Mouse (Mus musculus): ENCODE results near the gene Lrp1. TPM values are rescaled to one million over a fixed set of nuclear protein-coding genes. Genes with fewer than 3 reads are reported as not detected.

Gene Lrp1
- polyA plus RNA-seq, 1 experiment from 2014 or later: 95.6 TPM

DNA sequence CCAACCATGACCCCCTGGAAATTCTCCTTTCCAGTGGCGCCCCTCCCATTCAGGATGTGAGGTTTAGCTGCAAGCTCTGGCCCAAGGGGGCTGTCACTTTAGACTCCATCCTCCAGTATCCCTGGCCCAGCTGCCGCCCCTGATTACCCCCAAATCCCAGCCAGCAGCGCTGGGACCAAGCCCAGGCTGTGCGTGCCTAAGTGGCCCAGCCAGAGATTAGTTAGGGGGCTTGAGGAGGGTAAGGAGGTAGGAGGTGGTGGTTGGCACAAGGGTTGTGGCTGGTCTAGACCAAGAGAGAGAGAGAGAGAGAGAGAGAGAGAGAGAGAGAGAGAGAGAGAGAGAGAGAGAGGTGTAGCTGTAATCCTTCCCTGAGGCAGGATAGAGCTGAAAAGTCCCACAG lies 89.4 kb downstream of the Lrp1 start:
- Histone ChIP-seq H3K27ac (ENCODE audit: low read length) (no peak overlapping the region), H3K4me3 (replicated peaks; ENCODE audit: low read length) (no peak overlapping the region), H3K9me3 (replicated peaks; ENCODE audit: control insufficient read depth, low read length) (no peaks in the 10 kb centered on the region), H3K27me3 (ENCODE audit: control insufficient read depth, insufficient read depth, low read length) (peaks cover 98% of the 10 kb centered on the region), H3K4me2 (ENCODE audit: low read depth, low read length) (no peak overlapping the region), H3K36me3 (ENCODE audit: control insufficient read depth, insufficient read depth, low read length) (no peaks in the 10 kb centered on the region), H3K9ac (ENCODE audit: low read length) (no peak overlapping the region), H3K4me1 (ENCODE audit: control insufficient read depth, insufficient read depth, low read length) (peaks cover 23% of the 10 kb centered on the region)
- ATAC-seq (ENCODE audit: insufficient read depth, low FRiP score): no peak
- WGBS: 3% methylated on average over 4 of the region's 4 CpGs

DNA sequence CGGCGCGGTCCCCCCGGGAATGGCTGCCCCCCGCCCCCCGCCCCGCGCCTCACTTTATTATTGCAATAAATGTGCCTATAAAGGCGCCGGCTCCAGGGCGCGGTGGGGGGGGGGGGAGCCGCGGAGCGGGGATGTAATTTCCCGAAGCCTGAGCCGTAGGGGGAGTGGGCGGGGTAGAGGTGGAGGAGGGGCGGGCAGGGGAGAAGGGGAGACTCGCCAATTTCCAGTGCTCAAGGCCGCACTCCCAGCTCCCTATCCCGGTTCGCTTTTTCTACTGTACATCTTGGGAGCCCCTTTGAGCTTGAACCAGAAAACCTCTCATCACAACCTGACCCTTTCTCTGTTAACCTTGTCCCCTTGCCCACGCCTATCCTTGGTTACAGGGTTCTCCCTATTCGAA lies 90.0 kb downstream of the Lrp1 start:
- WGBS: 2% methylated on average over 22 of the region's 25 CpGs
- H3K27ac ChIP-seq (ENCODE audit: low read length): no peak overlapping the region
- no peaks in the 10 kb centered on the region for H3K36me3 ChIP-seq (ENCODE audit: control insufficient read depth, insufficient read depth, low read length)
- no peak for ATAC-seq (ENCODE audit: insufficient read depth, low FRiP score)
- peaks cover 28% of the 10 kb centered on the region for H3K4me1 ChIP-seq (ENCODE audit: control insufficient read depth, insufficient read depth, low read length)
- no peak overlapping the region for H3K9ac ChIP-seq (ENCODE audit: low read length)
- H3K9me3 ChIP-seq (replicated peaks; ENCODE audit: control insufficient read depth, low read length): no peaks in the 10 kb centered on the region
- H3K4me3 ChIP-seq (replicated peaks; ENCODE audit: low read length): no peak overlapping the region; the same call in 1 of the 2 replicates
- peaks cover 98% of the 10 kb centered on the region for H3K27me3 ChIP-seq (ENCODE audit: control insufficient read depth, insufficient read depth, low read length)
- H3K4me2 ChIP-seq (ENCODE audit: low read depth, low read length): no peak overlapping the region

DNA sequence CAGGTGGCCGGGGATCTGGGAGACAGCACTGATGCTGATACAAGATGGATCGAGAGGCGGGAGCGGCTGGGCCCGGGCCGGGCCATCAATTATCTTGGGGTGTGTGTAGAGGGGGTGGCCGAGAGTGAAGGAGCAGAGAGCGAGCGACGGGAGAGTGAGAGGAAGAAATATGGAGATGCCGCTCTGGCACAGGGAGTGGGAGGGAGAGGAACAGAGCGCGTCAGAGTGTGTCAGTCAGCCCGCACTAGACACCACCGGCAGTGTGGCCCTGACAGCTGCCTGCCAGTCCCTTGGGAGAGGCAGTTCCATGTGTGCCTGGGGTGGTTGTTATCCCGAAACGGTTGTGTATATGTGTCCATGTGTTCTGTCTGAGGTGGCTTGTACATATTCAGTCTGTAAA lies 93.5 kb downstream of the Lrp1 start:
- H3K4me2 ChIP-seq (ENCODE audit: low read depth, low read length): no peak overlapping the region
- H3K27me3 ChIP-seq (ENCODE audit: control insufficient read depth, insufficient read depth, low read length): peaks cover 84% of the 10 kb centered on the region
- no peak overlapping the region for H3K27ac ChIP-seq (ENCODE audit: low read length)
- ATAC-seq (ENCODE audit: insufficient read depth, low FRiP score): no peak
- H3K9ac ChIP-seq (ENCODE audit: low read length): no peak overlapping the region
- H3K36me3 ChIP-seq (ENCODE audit: control insufficient read depth, insufficient read depth, low read length): no peaks in the 10 kb centered on the region
- no peaks in the 10 kb centered on the region for H3K9me3 ChIP-seq (replicated peaks; ENCODE audit: control insufficient read depth, low read length)
- H3K4me1 ChIP-seq (ENCODE audit: control insufficient read depth, insufficient read depth, low read length): peaks cover 16% of the 10 kb centered on the region
- WGBS: 11% methylated on average over 17 of the region's 17 CpGs
- H3K4me3 ChIP-seq (replicated peaks; ENCODE audit: low read length): no peak overlapping the region

DNA sequence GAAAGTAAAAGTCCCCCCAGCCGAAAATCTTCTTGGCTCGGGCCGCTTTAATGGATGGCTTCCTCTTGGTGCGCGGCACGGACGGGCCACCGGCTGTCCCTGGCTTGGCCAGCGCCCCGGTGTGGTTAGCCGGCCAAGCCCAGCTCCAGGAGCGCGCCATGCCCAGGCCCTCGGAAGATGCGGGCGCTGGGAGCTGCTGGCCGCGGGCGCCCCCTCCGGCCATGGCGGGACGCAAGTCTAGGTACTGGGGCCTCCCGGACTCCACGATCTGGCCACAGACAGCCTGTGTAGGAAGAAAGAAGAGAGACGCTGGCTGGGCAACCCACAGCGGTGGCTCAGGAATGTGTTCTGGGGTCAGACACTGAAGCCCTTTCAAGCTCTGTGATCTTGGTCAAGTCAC lies 94.3 kb downstream of the Lrp1 start:
- peak; percentile 30; the same call in 1 of the 2 replicates for ATAC-seq (ENCODE audit: insufficient read depth, low FRiP score)
- peaks cover 16% of the 10 kb centered on the region for H3K4me1 ChIP-seq (ENCODE audit: control insufficient read depth, insufficient read depth, low read length)
- H3K4me2 ChIP-seq (ENCODE audit: low read depth, low read length): peak overlapping the region; percentile 51
- no peaks in the 10 kb centered on the region for H3K9me3 ChIP-seq (replicated peaks; ENCODE audit: control insufficient read depth, low read length)
- H3K9ac ChIP-seq (ENCODE audit: low read length): peak overlapping the region; percentile 57
- H3K36me3 ChIP-seq (ENCODE audit: control insufficient read depth, insufficient read depth, low read length): no peaks in the 10 kb centered on the region
- H3K27ac ChIP-seq (ENCODE audit: low read length): no peak overlapping the region
- peaks cover 76% of the 10 kb centered on the region for H3K27me3 ChIP-seq (ENCODE audit: control insufficient read depth, insufficient read depth, low read length)
- peak overlapping the region; percentile 39 for H3K4me3 ChIP-seq (replicated peaks; ENCODE audit: low read length)
- WGBS: under 1% methylated on average over 26 of the region's 26 CpGs

DNA sequence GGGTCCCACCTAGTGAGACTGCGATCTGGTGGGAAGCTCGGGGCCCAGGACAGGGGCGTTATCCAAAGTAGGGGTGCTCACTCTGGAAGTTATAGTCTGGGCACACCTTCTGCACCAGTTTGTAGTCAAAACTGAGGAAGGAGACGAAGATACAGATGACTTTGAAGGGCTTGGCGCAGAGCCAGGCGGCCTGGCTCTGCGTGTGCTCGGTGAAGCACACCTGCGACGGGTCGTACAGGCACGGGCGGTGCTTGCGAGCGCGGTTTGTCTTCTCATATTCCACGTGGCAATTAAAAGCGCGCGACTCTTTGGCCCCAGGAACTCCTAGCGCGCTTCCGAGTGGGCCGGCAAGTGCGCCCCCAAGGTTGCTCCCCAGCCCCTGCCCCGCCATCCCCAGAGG lies 94.9 kb downstream of the Lrp1 start:
- ATAC-seq (ENCODE audit: insufficient read depth, low FRiP score): no peak
- Histone ChIP-seq H3K9ac (ENCODE audit: low read length) (peak overlapping the region; percentile 57), H3K4me1 (ENCODE audit: control insufficient read depth, insufficient read depth, low read length) (peaks cover 20% of the 10 kb centered on the region), H3K36me3 (ENCODE audit: control insufficient read depth, insufficient read depth, low read length) (no peaks in the 10 kb centered on the region), H3K4me3 (replicated peaks; ENCODE audit: low read length) (peak overlapping the region; percentile 39), H3K27me3 (ENCODE audit: control insufficient read depth, insufficient read depth, low read length) (peaks cover 70% of the 10 kb centered on the region), H3K9me3 (replicated peaks; ENCODE audit: control insufficient read depth, low read length) (no peaks in the 10 kb centered on the region), H3K4me2 (ENCODE audit: low read depth, low read length) (peak overlapping the region; percentile 51), H3K27ac (ENCODE audit: low read length) (no peak overlapping the region)
- WGBS: 3% methylated on average over 26 of the region's 26 CpGs

DNA sequence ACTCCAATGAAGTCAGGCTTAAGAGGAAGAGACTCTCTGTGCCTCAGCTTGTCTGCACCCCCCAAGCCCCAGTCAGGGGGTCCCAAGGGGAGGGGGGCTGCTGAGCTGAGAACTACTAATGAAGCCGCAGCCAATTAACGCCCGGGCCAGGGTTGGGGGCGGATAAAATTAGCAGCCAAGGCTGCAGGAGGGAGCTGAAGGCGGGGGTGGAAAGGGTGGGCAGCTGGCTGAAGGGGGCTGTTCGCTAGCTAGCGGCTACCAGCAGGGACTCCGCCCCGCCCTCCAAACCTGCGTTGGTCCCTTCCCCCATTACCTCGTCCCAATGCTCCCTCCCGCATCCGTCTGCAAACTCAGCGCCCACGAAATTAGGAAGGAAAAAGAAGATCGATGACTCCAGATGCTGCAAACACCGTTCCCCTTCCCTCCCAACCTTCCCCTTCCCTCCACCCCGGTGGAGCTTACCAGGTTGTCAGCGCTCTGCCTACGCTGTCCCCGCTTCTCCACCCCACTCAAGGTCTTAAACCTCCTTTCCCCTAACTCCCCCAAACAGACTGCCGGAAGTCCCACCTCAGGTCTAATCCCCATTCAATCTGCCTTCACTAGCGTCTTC lies 96.2 kb downstream of the Lrp1 start:
- ATAC-seq (ENCODE audit: insufficient read depth, low FRiP score): no peak

DNA sequence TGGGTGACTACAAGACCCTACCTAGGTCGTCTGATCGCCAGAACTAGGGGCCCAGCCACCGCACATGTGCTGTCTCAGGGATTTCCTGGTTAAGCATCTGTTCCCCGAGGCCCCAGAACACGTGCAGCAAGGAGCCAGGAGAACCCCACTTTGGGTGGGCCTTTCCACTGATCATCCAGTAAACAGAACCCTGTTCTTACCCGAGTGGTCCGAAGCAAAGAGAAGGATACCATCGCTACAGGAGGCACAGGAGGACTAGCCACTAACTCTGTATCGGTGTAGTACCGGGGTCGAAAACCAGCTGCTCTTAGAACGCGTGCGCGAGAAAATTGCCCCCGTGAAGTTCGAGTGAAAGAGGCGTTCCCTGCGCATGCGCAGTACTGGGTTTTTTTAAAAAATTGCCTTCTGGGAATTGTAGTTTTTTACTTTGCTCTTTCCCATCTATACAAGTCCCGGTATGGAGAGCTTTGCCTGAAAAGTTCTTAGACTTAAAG lies 98.8 kb downstream of the Lrp1 start, which contains the start of gene Shmt2:
Shmt2 (minus strand) TSS at position 357 of the 494 bp plus-strand sequence.
- peaks cover 34% of the 10 kb centered on the region for H3K4me1 ChIP-seq (ENCODE audit: control insufficient read depth, insufficient read depth, low read length)
- no peaks in the 10 kb centered on the region for H3K9me3 ChIP-seq (replicated peaks; ENCODE audit: control insufficient read depth, low read length)
- H3K27me3 ChIP-seq (ENCODE audit: control insufficient read depth, insufficient read depth, low read length): peaks cover 32% of the 10 kb centered on the region
- H3K9ac ChIP-seq (ENCODE audit: low read length): peak within 1 kb of the TSS; percentile 82
- H3K4me2 ChIP-seq (ENCODE audit: low read depth, low read length): peak within 1 kb of the TSS; percentile 86
- under 1% methylated on average over 21 of the region's 21 CpGs for WGBS
- peak; percentile 59; the same call in 1 of the 2 replicates for ATAC-seq (ENCODE audit: insufficient read depth, low FRiP score)
- peaks cover 24% of the 10 kb centered on the region for H3K36me3 ChIP-seq (ENCODE audit: control insufficient read depth, insufficient read depth, low read length)
- peak within 1 kb of the TSS; percentile 13; the same call in 1 of the 2 replicates for H3K27ac ChIP-seq (ENCODE audit: low read length)
- H3K4me3 ChIP-seq (replicated peaks; ENCODE audit: low read length): peak within 1 kb of the TSS; percentile 78

More for the DNA sequence above, 96.2 kb downstream of the Lrp1 start:
- Histone ChIP-seq H3K9ac (ENCODE audit: low read length) (no peak overlapping the region), H3K27me3 (ENCODE audit: control insufficient read depth, insufficient read depth, low read length) (peaks cover 57% of the 10 kb centered on the region), H3K36me3 (ENCODE audit: control insufficient read depth, insufficient read depth, low read length) (peaks cover 6% of the 10 kb centered on the region; the same call in 1 of the 2 replicates), H3K27ac (ENCODE audit: low read length) (no peak overlapping the region), H3K4me2 (ENCODE audit: low read depth, low read length) (no peak overlapping the region), H3K9me3 (replicated peaks; ENCODE audit: control insufficient read depth, low read length) (no peaks in the 10 kb centered on the region), H3K4me1 (ENCODE audit: control insufficient read depth, insufficient read depth, low read length) (peaks cover 22% of the 10 kb centered on the region), H3K4me3 (replicated peaks; ENCODE audit: low read length) (no peak overlapping the region)
- WGBS: 4% methylated on average over 23 of the region's 23 CpGs

DNA sequence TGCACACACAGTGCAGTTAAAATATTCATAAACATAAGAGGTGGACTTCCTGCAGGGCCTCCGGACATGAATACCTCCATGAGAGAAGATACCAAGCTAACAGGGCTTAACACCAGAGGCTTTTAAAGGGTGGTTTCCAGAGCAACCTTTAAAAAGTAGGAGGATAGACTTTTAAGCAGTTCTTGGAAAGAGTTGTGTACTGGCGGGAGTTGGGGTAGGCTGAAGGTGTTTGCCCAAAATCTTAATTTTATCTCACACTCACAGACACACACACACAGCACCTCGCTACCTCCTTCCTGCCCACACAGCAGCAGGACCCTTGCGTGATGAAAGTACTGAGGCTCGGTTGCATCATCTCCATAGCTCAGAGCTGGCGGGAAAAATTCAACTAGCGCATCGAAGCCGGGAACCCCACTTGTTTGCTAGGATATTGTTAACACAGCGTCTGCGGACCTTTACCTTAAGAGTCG lies 99.3 kb downstream of the Lrp1 start:
- Histone ChIP-seq H3K4me1 (ENCODE audit: control insufficient read depth, insufficient read depth, low read length) (peaks cover 38% of the 10 kb centered on the region), H3K9me3 (replicated peaks; ENCODE audit: control insufficient read depth, low read length) (no peaks in the 10 kb centered on the region), H3K4me2 (ENCODE audit: low read depth, low read length) (peak overlapping the region; percentile 86), H3K4me3 (replicated peaks; ENCODE audit: low read length) (peak overlapping the region; percentile 78), H3K27ac (ENCODE audit: low read length) (peak overlapping the region; percentile 13; the same call in 1 of the 2 replicates), H3K27me3 (ENCODE audit: control insufficient read depth, insufficient read depth, low read length) (peaks cover 28% of the 10 kb centered on the region), H3K9ac (ENCODE audit: low read length) (peak overlapping the region; percentile 82), H3K36me3 (ENCODE audit: control insufficient read depth, insufficient read depth, low read length) (peaks cover 24% of the 10 kb centered on the region)
- no peak for ATAC-seq (ENCODE audit: insufficient read depth, low FRiP score)
- 2% methylated on average over 12 of the region's 12 CpGs for WGBS

DNA sequence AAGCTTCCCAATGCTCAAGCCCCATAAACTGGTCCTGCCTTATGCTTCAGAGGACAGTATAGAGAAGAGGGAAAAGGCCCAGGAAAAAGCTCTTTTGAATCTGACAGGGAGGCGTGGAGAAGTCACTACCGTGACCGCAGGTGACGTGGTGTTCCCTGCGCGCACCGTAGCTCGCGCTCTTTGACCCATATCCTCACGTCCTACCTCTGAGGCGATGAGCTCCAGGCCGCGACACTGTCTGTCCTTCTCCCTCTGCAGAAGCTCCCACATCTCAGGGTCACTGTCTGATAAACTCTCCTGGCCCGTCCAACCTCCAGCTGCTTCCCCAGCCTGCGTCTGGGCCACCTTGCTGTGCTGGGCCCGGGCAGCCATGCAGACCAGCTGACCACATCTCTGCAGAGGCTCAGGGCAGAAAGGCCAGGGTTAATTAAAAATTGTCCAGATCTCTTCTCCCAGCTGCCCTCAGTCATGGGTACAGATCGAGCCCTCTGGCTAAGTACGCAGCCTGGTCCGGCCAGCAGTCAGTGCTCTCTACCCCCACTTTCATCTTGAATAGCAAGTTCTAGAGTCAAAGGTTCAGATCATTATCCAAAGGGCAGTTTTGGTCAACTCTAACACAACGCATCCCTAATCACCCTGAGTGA lies 100.1 kb downstream of the Lrp1 start:
- WGBS: 82% methylated on average over 20 of the region's 20 CpGs
- Histone ChIP-seq H3K9ac (ENCODE audit: low read length) (peak overlapping the region; percentile 82), H3K4me1 (ENCODE audit: control insufficient read depth, insufficient read depth, low read length) (peaks cover 38% of the 10 kb centered on the region)

More for the DNA sequence above, 100.1 kb downstream of the Lrp1 start:
- H3K27ac ChIP-seq (ENCODE audit: low read length): no peak overlapping the region
- H3K36me3 ChIP-seq (ENCODE audit: control insufficient read depth, insufficient read depth, low read length): peaks cover 24% of the 10 kb centered on the region
- peaks cover 19% of the 10 kb centered on the region for H3K27me3 ChIP-seq (ENCODE audit: control insufficient read depth, insufficient read depth, low read length)
- peak overlapping the region; percentile 78 for H3K4me3 ChIP-seq (replicated peaks; ENCODE audit: low read length)
- ATAC-seq (ENCODE audit: insufficient read depth, low FRiP score): no peak
- no peaks in the 10 kb centered on the region for H3K9me3 ChIP-seq (replicated peaks; ENCODE audit: control insufficient read depth, low read length)
- H3K4me2 ChIP-seq (ENCODE audit: low read depth, low read length): peak overlapping the region; percentile 86
